Mouse (Mus musculus) c-Kit-positive CD71-positive TER-119-positive erythroid progenitor cells, embryonic 14.5 days (primary cell): ENCODE results near the gene Tm7sf2.

ENCODE experiments used
- DNase-seq: peaks from one replicate; pipeline ENCODE4 v3.0.0-alpha.2; 2013; ENCODE audit warnings: low spot score

Tm7sf2 gene

GRCm38 (mm10) chr19:6044102-6044501 lies 24.1 kb downstream of the Tm7sf2 start:
- DNase-seq, result peak; percentile 50

GRCm38 (mm10) chr19:6042293-6042692 lies 25.9 kb downstream of the Tm7sf2 start:
- DNase-seq, result no peak

- DNase-seq, result no peak
Observed at GRCm38 (mm10) chr19:6040002-6040401, 28.2 kb downstream of the Tm7sf2 start.

GRCm38 (mm10) chr19:6038326-6038725 lies 29.8 kb downstream of the Tm7sf2 start:
- DNase-seq, result no peak

GRCm38 (mm10) chr19:6037695-6038094 lies 30.5 kb downstream of the Tm7sf2 start:
- no peak for DNase-seq

- no peak for DNase-seq
Observed at GRCm38 (mm10) chr19:6035966-6036585, 32.1 kb downstream of the Tm7sf2 start.

- no peak for DNase-seq
Observed at GRCm38 (mm10) chr19:6030520-6031280, 37.5 kb downstream of the Tm7sf2 start.

- DNase-seq, result no peak
Observed at GRCm38 (mm10) chr19:6029426-6029825, 38.7 kb downstream of the Tm7sf2 start.

- DNase-seq, result no peak
Observed at GRCm38 (mm10) chr19:6028991-6029390, 39.2 kb downstream of the Tm7sf2 start.

GRCm38 (mm10) chr19:6023930-6024329 lies 44.2 kb downstream of the Tm7sf2 start:
- no peak for DNase-seq

GRCm38 (mm10) chr19:6023059-6023458 lies 45.1 kb downstream of the Tm7sf2 start:
- no peak for DNase-seq

GRCm38 (mm10) chr19:6020276-6020675 lies 47.9 kb downstream of the Tm7sf2 start:
- DNase-seq, result no peak

GRCm38 (mm10) chr19:6018142-6019089 lies 49.8 kb downstream of the Tm7sf2 start:
- peak; percentile 94 for DNase-seq

GRCm38 (mm10) chr19:6016532-6016931 lies 51.6 kb downstream of the Tm7sf2 start:
- peak; percentile 23 for DNase-seq

- peak; percentile 69 for DNase-seq
Observed at GRCm38 (mm10) chr19:6015511-6016315, 52.5 kb downstream of the Tm7sf2 start, which contains the start of gene Capn1. Gene Capn1, minus strand, starts transcription at chr19:6015897.

GRCm38 (mm10) chr19:6014991-6015510 lies 53.1 kb downstream of the Tm7sf2 start:
- DNase-seq, result peak; percentile 87

- no peak for DNase-seq
Observed at GRCm38 (mm10) chr19:6013691-6014090, 54.5 kb downstream of the Tm7sf2 start.
